Mouse (Mus musculus) stomach, postnatal 0 days (tissue): ENCODE measurements at regions not wholly inside any gene's neighbourhood (a gene's known extent, or its start where the extent isn't known, plus 50 kb on each side); places are given as distances from the start of the nearest gene placed in this dataset.

Experiments used
- ATAC-seq: fragments of 200-750 bp; cut with Nextera tagmentation; 2 replicates; pipeline ENCODE4 v1.8.0; 2017; ENCODE audit not compliant: low FRiP score, low TSS enrichment
- DNase-seq: peaks from one replicate; pipeline ENCODE4 v3.0.0-alpha.2; 2016; ENCODE audit warnings: low spot score
- H3K27ac ChIP-seq: fragments of 300-500 bp; sonication (generic); replicated peaks from 2 replicates; pipeline ENCODE4 v1.5.1; 2014; ENCODE audit warnings: mild to moderate bottlenecking, control low read depth
- H3K27me3 ChIP-seq: fragments of 300-500 bp; sonication (generic); 2 replicates; pipeline ENCODE4 v1.6.1; 2014; ENCODE audit warnings: low read length; ENCODE audit not compliant: control insufficient read depth, insufficient read depth
- H3K36me3 ChIP-seq: fragments of 300-500 bp; sonication (generic); 2 replicates; pipeline ENCODE4 v1.6.1; 2014; ENCODE audit warnings: low read length, mixed read lengths; ENCODE audit not compliant: control insufficient read depth, insufficient read depth
- H3K4me1 ChIP-seq: fragments of 300-500 bp; sonication (generic); replicated peaks from 2 replicates; pipeline ENCODE4 v1.6.1; 2014; ENCODE audit warnings: antibody characterized with exemption; ENCODE audit not compliant: control insufficient read depth, insufficient read depth
- H3K4me2 ChIP-seq: fragments of 300-500 bp; sonication (generic); replicated peaks from 2 replicates; pipeline ENCODE4 v1.6.1; 2014; ENCODE audit warnings: low read depth, mild to moderate bottlenecking, control low read depth, moderate library complexity
- H3K4me3 ChIP-seq: fragments of 300-500 bp; sonication (generic); 2 replicates; pipeline ENCODE4 v1.5.1; 2014; ENCODE audit warnings: low read depth, low read length, control low read depth
- H3K9ac ChIP-seq: fragments of 300-500 bp; sonication (generic); 2 replicates; pipeline ENCODE4 v1.6.1; 2014; ENCODE audit warnings: mild to moderate bottlenecking, low read length, control low read depth, mixed read lengths
- H3K9me3 ChIP-seq: fragments of 300-500 bp; sonication (generic); 2 replicates; pipeline ENCODE4 v1.6.1; 2016; ENCODE audit warnings: low read length; ENCODE audit not compliant: control insufficient read depth
- CTCF ChIP-seq: IDR thresholded peaks from 2 replicates; pipeline ENCODE4 v1.5.1; 2016; ENCODE audit warnings: antibody characterized with exemption, low read depth, mild to moderate bottlenecking, moderate library complexity
- EP300 ChIP-seq: optimal IDR thresholded peaks from 2 replicates; pipeline ENCODE3; 2016; ENCODE audit warnings: antibody characterized with exemption
- WGBS: fragments of 180-500 bp; shearing (Covaris S2); extraction: QIAGEN DNeasy Blood & Tissue Kit; methylation state at CpG from one replicate; pipeline ENCODE4 v1.1.7; 2014; 5-methylcytosine and 5-hydroxymethylcytosine counted together

GRCm38 (mm10) chr7:71541467-71541866 lies 190.2 kb upstream of the Gm10295 start:
- Histone ChIP-seq H3K9me3 (no peaks in the 10 kb centered on the region), H3K4me1 (no peaks in the 10 kb centered on the region), H3K27me3 (no peaks in the 10 kb centered on the region), H3K9ac (no peak overlapping the region), H3K27ac (no peak overlapping the region), H3K4me2 (no peak overlapping the region), H3K4me3 (no peak overlapping the region), H3K36me3 (no peaks in the 10 kb centered on the region)
- TF ChIP-seq EP300: no peak
- no peak for DNase-seq
- WGBS: 48% methylated on average over 2 of the region's 2 CpGs
- ATAC-seq: no peak

- H3K27me3 ChIP-seq: no peaks in the 10 kb centered on the region
- WGBS: 39% methylated on average over 5 of the region's 5 CpGs
- no peak for DNase-seq
- no peak for ATAC-seq
- no peak overlapping the region for H3K9ac ChIP-seq
- TF ChIP-seq EP300 (no peak), CTCF (no peak)
- no peak overlapping the region for H3K27ac ChIP-seq
- no peak overlapping the region for H3K4me3 ChIP-seq
- no peaks in the 10 kb centered on the region for H3K4me1 ChIP-seq
- H3K4me2 ChIP-seq: no peak overlapping the region
- no peaks in the 10 kb centered on the region for H3K36me3 ChIP-seq
- H3K9me3 ChIP-seq: no peaks in the 10 kb centered on the region
Measured at GRCm38 (mm10) chr7:71533109-71533508, 181.8 kb upstream of the Gm10295 start.

GRCm38 (mm10) chr7:71531496-71531895 lies 180.2 kb upstream of the Gm10295 start:
- no peak overlapping the region for H3K4me2 ChIP-seq
- no peaks in the 10 kb centered on the region for H3K27me3 ChIP-seq
- H3K27ac ChIP-seq: no peak overlapping the region
- H3K9me3 ChIP-seq: no peaks in the 10 kb centered on the region
- DNase-seq: no peak
- TF ChIP-seq CTCF (no peak), EP300 (no peak)
- 19% methylated on average over 6 of the region's 6 CpGs for WGBS
- no peak overlapping the region for H3K9ac ChIP-seq
- no peak for ATAC-seq
- H3K4me1 ChIP-seq: no peaks in the 10 kb centered on the region
- no peaks in the 10 kb centered on the region for H3K36me3 ChIP-seq
- H3K4me3 ChIP-seq: no peak overlapping the region

GRCm38 (mm10) chr7:71530922-71531321 lies 179.6 kb upstream of the Gm10295 start:
- no peak for DNase-seq
- no peak for ATAC-seq
- no peaks in the 10 kb centered on the region for H3K27me3 ChIP-seq
- H3K27ac ChIP-seq: no peak overlapping the region
- H3K36me3 ChIP-seq: no peaks in the 10 kb centered on the region
- no peaks in the 10 kb centered on the region for H3K9me3 ChIP-seq
- H3K4me2 ChIP-seq: no peak overlapping the region
- TF ChIP-seq CTCF: no peak
- no peak for TF ChIP-seq EP300
- no peaks in the 10 kb centered on the region for H3K4me1 ChIP-seq
- WGBS: 75% methylated on average over 4 of the region's 4 CpGs
- H3K4me3 ChIP-seq: no peak overlapping the region
- H3K9ac ChIP-seq: no peak overlapping the region

- H3K4me3 ChIP-seq: no peak overlapping the region
- no peak overlapping the region for H3K27ac ChIP-seq
- ATAC-seq (no peak), DNase-seq (no peak)
- no peak overlapping the region for H3K9ac ChIP-seq
- H3K36me3 ChIP-seq: no peaks in the 10 kb centered on the region
- TF ChIP-seq EP300 (no peak), CTCF (no peak)
- no peaks in the 10 kb centered on the region for H3K9me3 ChIP-seq
- H3K27me3 ChIP-seq: no peaks in the 10 kb centered on the region
- no peaks in the 10 kb centered on the region for H3K4me1 ChIP-seq
- WGBS: 71% methylated on average over 2 of the region's 2 CpGs
- H3K4me2 ChIP-seq: no peak overlapping the region
Measured at GRCm38 (mm10) chr7:71526152-71526551, 174.9 kb upstream of the Gm10295 start.

- Histone ChIP-seq H3K4me3 (no peak overlapping the region), H3K9me3 (no peaks in the 10 kb centered on the region), H3K4me2 (no peak overlapping the region), H3K36me3 (no peaks in the 10 kb centered on the region), H3K27me3 (no peaks in the 10 kb centered on the region), H3K4me1 (no peaks in the 10 kb centered on the region), H3K9ac (no peak overlapping the region), H3K27ac (no peak overlapping the region)
- DNase-seq (no peak), ATAC-seq (no peak)
- TF ChIP-seq CTCF: no peak
- TF ChIP-seq EP300: no peak
Measured at GRCm38 (mm10) chr7:71524577-71525126, 173.4 kb upstream of the Gm10295 start.

- ATAC-seq (no peak), DNase-seq (no peak)
- Histone ChIP-seq H3K4me2 (no peak overlapping the region), H3K27ac (no peak overlapping the region), H3K9ac (no peak overlapping the region), H3K9me3 (no peaks in the 10 kb centered on the region), H3K27me3 (no peaks in the 10 kb centered on the region), H3K4me3 (no peak overlapping the region), H3K4me1 (no peaks in the 10 kb centered on the region), H3K36me3 (no peaks in the 10 kb centered on the region)
- 70% methylated on average over 2 of the region's 2 CpGs for WGBS
- no peak for TF ChIP-seq EP300
- TF ChIP-seq CTCF: no peak
Measured at GRCm38 (mm10) chr7:71524119-71524518, 172.8 kb upstream of the Gm10295 start.
